Mouse (Mus musculus): ENCODE measurements at regions not wholly inside any gene's neighbourhood (a gene's known extent, or its start where the extent isn't known, plus 50 kb on each side); places are given as distances from the start of the nearest gene placed in this dataset.

DNA sequence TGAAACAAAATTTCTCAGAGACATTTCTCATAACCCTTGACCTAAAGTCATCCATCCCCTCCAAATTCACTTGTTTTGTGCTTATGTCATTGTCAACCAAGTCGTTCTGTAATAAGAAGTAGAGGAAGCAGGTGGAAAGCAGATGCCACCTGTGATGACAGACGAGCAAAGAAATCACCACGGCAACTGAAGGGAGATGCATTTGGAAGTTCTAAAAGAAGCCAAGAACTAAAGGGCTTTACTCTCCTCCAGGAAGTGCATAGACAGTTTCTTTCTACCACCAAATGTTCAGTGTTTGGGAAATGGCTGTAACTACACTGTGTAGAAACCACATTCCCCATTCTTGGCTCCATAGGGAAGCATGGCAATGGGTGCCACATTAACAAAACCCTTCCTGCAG is 317.4 kb downstream of the Gm10184 start:
- DNase-seq: no peak

DNA sequence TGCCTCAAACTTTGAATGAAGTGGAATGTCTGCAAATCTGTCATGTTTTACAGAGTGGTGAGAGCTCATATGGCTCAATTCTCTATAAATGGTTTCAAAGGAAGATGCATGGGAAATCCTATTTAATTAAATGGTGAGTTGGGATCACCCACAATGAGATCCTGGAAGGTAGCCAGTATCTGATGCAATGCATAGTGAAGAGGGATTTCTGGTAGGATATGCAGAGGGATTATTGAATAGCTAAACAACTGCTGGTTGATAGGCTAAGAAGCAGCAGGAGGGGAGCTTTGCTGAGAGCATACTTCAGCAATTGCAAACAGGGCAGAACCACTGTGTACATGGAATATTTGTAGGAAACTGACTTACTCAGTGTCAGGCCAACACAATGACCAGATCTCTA is 350.7 kb downstream of the Gm10184 start:
- peak; percentile 20 for DNase-seq

DNA sequence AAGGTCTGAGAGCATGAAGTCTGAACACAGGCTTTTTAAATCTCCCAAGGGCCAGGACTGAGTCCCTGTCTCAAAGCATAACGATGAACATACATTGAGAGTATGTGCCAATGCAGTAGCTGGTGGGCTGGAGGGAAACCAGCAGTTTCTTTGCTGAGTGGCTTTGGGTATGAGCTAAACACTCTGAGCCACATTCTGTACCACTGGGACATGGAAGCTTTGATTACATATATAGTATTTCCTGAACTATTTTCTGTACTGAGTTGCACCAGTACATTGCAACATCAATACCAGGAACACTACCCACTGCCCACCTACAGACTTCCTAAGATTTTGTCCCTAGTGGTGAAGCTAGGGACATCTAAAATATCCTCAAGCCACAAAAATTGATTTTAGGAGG is 354.3 kb upstream of the Fshr start:
- no peak for DNase-seq

DNA sequence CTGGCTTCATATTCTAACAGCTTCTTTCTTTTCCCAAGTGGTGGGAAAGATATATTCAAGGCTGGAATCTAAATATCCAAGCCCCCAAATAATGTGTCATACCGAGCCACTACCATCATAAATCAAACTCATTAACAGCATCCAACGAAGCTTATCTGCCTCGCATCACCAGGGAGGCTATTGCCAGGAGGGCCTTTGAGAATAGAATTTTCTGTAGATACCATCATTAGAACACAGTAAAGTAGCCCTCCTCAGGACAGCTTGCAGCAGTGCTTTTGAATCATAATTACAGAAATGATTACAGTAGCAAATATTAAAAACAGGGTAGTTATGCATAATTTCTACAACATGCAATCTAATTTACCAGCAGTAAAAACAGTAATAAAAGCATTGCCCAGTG is 353.1 kb upstream of the Fshr start:
- no peak for DNase-seq

DNA sequence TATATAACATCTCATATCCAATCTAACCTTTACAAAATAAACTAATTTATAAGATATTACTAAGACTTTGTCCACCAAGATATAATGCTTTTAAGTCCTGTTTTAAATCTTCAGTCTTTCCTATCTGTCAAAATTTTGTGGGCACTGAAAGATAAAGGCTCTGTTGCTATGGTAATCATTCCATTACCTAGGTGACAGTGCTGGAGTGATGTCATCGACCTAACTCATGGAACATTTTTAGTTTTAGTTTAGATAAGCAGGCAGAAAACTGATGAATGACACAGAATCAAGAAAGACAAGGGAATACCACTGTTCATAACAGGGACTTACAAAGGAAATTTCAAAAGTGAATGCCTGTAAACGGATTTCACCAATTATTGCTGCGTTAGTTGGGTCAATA is 350.3 kb upstream of the Fshr start:
- DNase-seq: no peak

DNA sequence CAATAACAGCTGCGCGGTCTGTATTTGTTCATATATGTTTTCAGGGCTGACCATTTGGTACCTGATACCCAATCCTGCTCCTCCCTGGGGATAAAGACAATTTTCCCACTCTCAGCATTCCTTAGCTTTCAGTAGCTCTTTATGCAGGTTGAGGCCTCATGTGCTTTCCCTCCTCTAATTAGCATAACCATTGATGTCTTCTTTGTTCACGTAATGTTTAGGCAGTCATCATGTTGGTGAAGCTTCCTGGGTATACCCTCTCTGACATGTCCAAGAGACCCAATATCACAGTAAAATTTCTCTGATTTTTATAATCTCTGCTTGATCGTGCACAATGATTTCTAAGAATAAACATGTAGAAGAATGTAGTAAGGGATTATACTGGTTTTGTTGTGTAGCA is 321.4 kb upstream of the Fshr start:
- no peak for DNase-seq

DNA sequence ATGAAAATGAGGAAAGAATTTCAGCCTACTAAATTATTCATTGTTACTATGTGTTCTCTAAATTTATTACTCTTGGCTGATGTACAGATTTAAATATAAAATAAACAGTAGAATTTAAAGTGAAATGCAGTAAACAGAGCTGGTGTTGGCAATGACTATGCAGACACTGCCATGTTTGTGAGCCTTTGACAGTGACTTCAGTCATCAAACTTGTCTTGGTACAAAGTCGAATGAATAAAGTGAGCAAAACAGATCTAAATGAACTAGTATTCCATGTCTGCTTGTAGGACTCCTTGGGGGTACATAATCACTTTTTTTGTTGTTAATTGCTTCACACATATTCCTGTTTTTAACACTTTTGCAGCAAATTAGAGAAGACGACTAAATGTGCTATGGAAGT is 318.9 kb upstream of the Fshr start:
- no peak for DNase-seq

DNA sequence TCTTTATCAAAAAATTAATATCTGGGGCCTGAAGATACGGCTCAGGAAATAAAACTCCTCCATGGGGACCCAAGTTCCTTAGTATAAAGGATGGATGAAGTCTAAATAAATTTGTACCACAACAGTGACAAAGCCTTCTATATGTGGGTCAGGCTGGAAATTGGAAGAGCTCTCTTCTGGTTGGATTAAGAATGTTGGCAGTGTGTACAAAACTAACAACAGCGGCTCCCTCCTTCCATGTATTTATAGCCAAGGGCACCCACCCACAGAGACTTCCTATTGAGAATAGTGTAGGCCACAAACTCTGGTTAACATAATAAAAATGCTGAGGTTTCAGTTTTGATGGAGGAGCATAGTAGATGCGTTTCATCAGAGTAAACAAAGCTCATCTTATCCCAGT is 304.8 kb upstream of the Fshr start:
- DNase-seq: no peak

DNA sequence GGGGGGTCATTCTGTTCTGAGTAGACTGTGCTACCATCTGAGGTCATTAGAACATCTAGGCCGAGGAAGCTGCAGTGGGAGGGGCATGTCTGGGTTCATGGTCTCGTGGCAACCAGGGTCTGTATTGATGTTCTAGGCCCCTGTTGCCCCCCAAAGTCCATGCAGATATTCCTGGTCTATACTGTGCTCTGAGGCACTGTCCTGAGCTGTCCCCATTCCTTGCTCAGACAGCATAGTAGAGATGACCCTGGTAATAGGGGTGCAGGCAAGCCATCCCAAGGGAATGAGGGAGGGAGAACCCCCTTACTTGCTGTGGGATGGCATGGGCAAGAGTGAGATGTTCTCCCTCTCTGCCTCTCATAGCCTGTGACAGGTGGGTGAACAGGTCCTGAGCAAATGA is 293.1 kb upstream of the Fshr start:
- no peak for DNase-seq

DNA sequence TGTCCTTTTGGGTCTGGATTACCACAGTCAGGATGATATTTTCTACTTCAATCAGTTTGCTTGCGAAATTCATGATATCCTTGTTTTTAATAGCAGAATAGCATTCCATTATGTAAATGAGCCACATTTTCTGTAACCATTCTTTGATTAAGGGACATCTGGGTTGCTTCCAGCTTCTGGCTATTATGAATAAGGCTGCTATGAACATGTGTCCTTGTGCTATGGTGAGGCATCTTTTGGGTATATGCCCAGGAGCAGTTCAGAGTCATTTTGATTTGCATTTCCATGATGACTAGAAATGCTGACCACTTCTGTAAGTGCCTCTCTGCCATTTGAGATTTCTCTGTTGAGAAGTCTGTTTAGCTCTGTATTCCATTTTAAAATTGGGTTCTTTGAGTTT is 266.0 kb upstream of the Fshr start:
- no peak for DNase-seq

DNA sequence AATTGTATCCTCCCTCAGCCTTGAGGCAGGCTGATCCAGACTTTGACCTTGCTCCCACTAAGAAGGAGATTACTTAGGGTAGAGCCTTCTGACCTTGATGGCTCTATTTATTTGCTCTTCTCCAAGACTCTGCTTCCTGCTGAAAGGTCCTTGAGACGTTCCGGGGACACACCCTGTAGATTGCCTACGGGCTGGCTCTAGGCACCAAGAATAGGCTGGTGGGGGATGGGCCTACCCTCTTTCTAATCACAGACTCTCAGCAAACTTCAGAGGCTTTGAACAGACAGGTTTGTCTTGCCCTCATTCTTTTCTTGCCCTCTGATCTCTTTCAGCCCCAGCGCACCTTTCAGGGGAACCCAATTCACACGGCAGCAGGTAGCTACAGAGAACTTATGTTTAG is 265.4 kb upstream of the Fshr start:
- DNase-seq: no peak

DNA sequence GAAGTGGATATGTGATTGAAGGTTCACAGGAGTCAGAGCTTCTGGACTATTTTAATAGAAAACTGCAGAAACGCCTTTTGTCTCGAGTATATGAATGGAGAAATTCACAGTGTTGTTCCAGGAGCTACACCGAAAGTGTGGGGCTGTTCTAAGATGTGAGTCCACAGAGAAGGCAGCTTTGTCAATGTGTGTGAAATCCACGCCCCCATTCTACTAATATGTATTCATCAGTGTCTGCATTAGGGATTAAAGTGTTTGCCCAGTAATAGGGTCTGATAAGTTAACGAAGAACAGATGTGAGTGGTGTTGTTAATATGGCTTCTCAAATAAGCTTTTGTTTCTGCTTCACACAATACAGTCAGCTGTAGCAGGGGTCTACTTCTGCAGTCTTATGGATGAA is 260.0 kb upstream of the Fshr start:
- DNase-seq: peak; percentile 8

DNA sequence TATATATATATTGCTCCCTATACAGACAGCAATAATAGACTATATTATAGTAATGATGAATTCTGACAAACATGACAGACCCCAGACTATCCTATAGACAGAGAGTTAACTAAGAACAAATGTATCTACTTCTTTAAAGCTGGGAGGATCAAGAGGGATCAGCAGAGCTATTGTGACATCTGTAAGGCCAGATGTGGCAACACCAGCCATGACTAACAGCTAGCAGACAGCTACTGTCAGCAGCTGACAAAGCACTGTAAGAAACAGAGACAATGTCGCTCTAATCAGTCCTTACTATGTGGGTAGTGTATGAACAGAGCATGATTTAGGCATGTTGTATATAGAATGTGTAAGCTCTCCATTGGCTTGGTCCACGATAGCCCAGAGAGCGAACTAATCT is 253.8 kb upstream of the Fshr start:
- no peak for DNase-seq

DNA sequence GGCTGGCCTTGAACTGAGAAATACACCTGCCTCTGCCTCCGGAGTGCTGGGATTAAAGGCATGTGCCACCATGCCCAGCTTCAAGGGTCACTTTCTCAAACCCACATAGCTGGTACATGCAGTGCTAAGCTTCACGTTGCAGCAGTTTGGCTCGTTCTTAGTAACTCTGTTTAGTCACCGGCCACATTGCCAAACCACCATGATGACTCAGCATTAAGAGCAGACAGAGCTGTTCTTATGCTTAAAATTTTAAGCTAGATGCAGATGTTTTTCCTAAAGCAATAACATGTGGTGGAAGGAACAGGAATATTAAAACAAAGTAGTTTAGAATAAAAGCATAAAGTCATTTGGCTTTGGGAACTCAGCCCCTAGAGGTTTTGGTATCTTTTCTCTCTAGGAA is 250.2 kb upstream of the Fshr start:
- DNase-seq: no peak

DNA sequence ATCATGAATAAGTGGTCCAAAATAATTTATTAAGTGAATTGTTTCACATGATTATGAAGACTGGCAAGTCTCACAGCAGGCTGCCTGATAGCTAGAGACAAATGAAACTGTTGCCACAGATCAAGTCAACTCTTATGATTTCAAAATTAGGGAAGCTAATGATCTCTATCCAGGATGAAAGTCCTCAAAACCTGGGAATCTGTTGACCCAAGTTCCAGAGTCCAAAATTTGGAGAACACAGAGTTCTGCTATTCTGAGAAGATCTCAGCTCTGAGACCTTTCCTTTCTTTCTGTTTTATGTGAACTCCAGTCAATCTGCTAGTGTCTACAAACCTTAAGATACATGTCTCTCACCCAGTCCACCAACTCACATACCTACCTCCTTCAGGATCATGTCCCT is 248.9 kb upstream of the Fshr start:
- DNase-seq: no peak

DNA sequence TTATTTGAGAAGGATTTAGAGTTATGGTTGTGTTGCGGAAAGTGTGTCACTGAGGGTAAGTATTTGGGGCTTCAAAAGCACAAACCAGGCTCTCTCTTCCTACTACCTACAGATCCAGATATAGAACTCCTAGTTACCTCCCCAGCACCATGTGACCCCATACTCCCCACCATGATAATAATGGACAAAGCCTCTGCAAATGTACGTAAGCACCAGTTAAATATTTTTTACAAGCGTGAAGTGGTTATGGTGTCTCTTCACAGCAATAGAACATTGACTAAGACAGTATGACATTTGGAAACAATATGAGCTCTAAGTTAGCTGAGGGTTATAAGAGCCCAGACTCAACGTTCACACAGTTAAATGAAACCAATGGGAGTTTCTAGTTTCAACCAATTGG is 233.8 kb upstream of the Fshr start:
- DNase-seq: no peak

DNA sequence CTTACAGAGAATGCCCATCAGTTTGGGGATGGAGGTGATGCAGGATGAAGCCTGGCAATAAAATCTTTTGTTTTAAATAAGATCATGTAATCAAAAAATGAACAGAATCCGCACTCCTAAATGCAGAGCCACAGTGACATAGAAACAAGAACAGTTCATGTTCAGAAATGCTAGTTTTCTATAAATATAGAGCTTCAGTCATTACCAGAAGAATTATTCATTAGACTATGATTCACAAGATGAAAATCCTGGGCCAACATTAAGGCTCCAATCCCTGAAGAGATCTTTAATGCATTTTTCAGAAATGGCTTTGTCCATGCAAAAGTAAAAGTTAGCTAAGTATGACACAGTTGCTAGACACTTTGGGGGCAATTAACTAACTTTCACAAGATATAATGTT is 209.6 kb upstream of the Fshr start:
- no peak for DNase-seq

DNA sequence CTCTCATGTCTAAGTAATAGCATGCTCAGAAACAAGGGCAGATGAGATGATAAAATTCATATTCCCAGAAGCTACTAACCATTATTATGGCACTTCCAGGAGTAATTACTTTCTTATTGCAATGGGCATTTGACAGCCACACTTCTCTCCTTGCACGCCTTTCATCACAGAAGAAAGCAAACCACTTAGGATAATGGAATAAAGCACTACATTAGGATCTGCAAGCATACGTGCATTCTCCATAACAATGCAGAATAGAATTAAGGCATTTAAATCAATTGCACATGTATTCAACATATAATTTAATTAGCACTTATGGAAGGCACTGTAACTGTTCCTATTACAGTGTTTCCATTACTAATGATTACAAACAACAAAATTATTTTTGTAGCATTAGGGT is 205.1 kb upstream of the Fshr start:
- no peak for DNase-seq

DNA sequence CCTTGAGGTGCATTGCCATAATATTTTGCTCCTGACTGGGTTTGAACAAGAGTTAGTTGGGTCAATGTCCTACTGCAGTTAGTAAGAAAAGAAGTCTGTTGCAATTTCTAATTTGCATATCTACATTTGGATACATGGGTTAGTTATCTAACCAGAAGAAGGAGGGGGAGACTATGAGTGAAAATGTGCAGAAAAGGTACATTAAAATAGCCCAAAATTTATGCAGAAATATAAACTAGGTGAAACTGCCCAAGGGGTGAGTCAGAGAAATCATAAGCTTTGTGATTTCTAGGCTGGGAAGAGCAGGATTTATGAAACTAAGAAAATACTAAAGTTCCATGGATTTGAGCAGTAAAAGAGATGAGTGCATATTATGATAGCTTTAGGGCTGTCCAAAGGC is 156.8 kb upstream of the Fshr start:
- no peak for DNase-seq

DNA sequence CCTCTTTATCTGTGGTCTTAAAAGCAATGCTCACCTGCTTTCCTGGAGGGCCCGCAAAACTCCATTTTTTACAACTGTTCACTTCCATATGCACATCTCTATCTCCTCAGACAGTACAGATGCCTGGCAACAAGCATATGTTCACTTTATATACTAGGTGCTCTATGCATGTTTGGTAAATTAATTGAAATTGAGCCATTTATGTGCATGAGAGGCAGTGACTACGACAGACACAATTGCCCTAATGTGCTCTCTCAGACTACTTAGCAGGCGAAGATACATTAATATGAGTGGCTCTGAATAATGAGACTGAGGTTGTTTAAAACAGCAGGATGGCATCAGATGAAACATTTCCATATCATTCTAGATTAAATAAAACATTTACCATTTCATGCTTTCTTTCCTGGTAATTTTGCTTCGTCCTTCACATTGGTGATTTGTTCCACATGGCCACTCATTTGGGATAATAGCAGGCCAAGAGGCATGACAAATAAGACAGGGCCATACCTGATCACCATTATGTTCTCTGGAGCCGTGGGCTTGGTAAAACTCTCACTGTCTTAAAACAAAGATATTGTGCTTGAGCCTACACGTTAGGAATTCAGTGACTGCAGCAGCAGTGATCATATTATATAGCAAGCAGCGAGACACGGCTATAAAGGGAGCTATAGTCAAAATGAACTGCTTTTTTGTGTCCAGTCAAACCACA is 140.2 kb upstream of the Fshr start:
- no peak for DNase-seq

DNA sequence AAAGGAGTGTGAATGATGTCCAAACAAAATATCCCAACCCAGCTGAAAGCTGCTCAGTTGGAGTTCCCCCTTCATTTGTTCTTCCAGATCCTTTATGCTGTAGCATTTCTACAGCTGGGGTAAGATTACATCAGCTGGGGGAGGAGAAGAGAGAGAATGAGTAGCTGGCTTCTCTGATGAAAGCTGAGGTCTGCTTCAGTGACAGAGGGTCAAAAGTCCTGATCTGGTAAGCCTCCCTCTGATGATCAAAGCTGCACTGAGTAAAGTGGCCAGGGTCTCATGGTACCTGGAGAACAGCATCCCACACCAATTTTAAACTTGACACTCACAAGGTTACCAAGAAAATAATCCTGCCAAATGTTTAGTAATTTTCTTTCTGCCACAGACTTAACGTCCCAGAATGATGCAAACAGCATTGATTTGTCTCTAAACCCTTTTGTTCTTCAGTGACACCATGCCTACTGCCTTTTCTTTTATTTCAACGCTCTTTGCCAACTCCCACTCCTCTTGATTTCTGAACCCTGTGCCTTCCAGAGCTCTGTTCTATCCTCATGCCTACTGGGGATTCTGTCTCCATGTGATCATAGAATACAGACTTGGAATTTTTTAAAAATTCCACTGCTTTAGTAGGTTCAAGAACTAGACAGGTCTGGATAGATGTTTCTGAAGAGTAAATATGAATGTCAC is 119.3 kb upstream of the Fshr start:
- no peak for DNase-seq

DNA sequence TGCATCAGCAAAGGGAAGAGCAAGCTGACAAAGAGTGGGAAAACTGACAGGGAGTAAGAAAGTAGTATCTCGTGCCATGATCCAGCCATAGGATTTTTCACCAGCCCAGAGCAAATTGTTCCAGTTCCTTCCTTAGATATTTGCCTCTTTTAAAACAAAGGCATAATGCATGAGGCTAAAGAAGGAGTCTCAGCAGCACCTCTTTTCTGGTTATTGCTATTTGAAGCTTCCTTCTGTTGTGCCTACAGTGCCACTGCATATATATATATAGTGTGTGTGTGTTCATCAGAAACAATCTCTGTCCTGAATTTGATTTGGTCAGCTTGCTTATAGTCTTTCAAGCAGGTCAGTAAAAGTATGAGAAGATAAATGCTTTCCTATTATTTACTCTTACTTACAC is 117.9 kb upstream of the Fshr start:
- no peak for DNase-seq

DNA sequence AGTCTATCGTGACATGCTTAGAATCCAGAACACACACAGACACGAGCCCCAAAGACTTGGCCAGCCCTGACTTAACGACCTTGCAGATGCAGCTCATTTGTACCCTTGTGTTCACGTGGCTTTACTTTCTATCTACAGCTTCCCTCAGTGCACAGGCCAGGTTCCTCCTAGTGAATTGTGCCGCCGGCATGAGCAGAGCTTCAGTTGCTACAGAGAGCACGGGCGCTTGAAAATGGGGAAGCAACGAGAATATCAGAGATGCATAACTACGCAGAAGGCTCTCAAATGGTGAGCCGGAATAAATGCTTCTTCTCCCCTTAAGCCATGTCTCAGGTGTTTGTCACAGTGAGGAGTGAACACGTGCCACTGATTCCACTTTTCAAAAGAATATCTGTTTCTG is 110.7 kb upstream of the Fshr start:
- DNase-seq: no peak

DNA sequence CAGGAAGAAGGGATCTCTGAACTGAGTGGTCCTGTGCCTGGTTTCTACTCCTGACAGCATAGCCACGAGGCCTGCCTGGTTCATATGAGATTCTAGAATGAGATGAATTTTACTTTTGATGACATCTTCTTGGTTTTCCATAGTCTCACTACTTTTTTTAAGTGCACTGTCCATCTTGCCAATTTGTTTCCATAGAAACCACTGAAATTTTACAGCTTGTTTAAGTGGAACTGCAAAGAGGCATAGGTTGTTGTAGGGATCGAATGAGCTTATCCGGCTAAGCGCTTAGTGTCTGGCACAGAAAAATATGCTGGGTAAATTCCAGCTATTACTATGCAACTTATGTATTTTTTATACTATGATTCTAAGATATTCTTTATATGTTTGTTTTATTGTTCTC is 100.8 kb upstream of the Fshr start:
- DNase-seq: no peak
